Mouse (Mus musculus): ENCODE measurements at regions not wholly inside any gene's neighbourhood (a gene's known extent, or its start where the extent isn't known, plus 50 kb on each side); places are given as distances from the start of the nearest gene placed in this dataset.

DNA sequence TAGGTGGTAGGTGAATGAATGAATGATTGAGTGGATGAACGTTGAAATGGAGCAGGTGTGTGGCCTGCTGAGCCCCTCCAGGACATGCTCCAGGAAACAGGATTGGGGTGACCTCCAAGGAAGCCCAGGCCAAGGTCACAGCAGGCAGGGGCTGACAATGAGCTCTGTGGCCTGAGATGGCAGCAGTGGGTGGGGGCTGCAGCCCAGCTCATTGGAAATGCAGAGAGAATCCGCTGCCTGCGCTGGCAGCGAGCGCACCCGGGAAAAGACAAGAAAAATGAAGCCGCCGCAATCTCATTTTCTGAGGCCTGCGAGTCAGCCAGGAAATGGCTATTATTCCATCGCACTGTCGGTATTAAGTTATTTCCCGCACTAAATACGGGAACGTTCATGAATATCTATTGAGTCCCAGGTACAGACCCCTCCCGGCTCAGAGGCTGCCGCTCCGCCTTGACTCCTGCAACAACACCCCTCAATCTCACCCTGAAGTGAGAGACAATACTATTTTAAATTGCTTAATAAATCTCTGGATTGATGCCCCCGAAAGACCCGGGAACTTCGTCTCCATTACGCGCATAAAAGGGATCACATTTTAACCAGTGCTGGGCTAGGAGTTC lies 153.7 kb downstream of the Cryba4 start:
- TF ChIP-seq EP300 (IDR thresholded peaks at IDR 0.05; ENCODE audit: low read depth), result no peak
- TF ChIP-seq CTCF (IDR thresholded peaks at IDR 0.05; ENCODE audit: low read depth), result no peak

Data from liver, postnatal 0 days (tissue).